Mouse (Mus musculus) spleen, adult 2 months (tissue): ENCODE data around the gene Noxo1. TPM values are rescaled to one million over a fixed set of nuclear protein-coding genes. Genes with fewer than 3 reads are reported as not detected.

Source experiments
- DNase-seq, 2 experiments: peaks; one replicate each; pipeline versions ENCODE4 v3.0.0 to v3.0.0-alpha.2; 2012 to 2021; ENCODE audit warnings: low spot score in 2 of 2, low read depth in 1 of 2
- H3K27ac ChIP-seq: fragments of 200-500 bp; 2 replicates; pipeline ENCODE4 v1.5.1; 2012; ENCODE audit warnings: low read length, inconsistent platforms; ENCODE audit not compliant: insufficient read depth
- H3K27me3 ChIP-seq: fragments of 200-500 bp; 2 replicates; pipeline ENCODE4 v1.6.1; 2012; ENCODE audit warnings: mild to moderate bottlenecking, moderate library complexity, low read length, inconsistent platforms; ENCODE audit not compliant: control insufficient read depth, insufficient read depth
- H3K36me3 ChIP-seq: fragments of 200-500 bp; 2 replicates; pipeline ENCODE4 v1.6.1; 2012; ENCODE audit warnings: mild to moderate bottlenecking, low read length, inconsistent platforms; ENCODE audit not compliant: control insufficient read depth, insufficient read depth
- H3K4me1 ChIP-seq: fragments of 200-500 bp; 2 replicates; pipeline ENCODE4 v1.6.1; 2011; ENCODE audit warnings: inconsistent platforms; ENCODE audit not compliant: control insufficient read depth, insufficient read depth, insufficient read length
- H3K4me3 ChIP-seq: fragments of 200-500 bp; 2 replicates; pipeline ENCODE4 v1.5.1; 2011; ENCODE audit warnings: mild to moderate bottlenecking, inconsistent platforms; ENCODE audit not compliant: insufficient read depth, insufficient read length; ENCODE audit errors: extremely low read depth
- CTCF ChIP-seq: fragments of 200-500 bp; IDR thresholded peaks from 2 replicates; pipeline ENCODE4 v1.5.1; 2011; ENCODE audit warnings: mild to moderate bottlenecking, inconsistent platforms; ENCODE audit not compliant: insufficient read depth, insufficient read length, insufficient replicate concordance; ENCODE audit errors: extremely low read depth
- POLR2A ChIP-seq: fragments of 200-500 bp; IDR thresholded peaks from 2 replicates; pipeline ENCODE4 v1.6.1; 2011; ENCODE audit warnings: low read depth, low read length, inconsistent platforms
- WGBS: fragments of 180-500 bp; shearing (Covaris S2); methylation state at CpG from one replicate; pipeline ENCODE4 v1.1.7; 2018; 5-methylcytosine and 5-hydroxymethylcytosine counted together
- polyA plus RNA-seq: library from polyadenylated mRNA; depleted of rRNA; stranded (reverse); fragments of >200 nt; gene quantifications from 2 replicates; pipeline ENCODE4 v1.2.3, GENCODE M21; 2012

Gene Noxo1
- polyA plus RNA-seq, 1 experiment = 6.8 TPM

GRCm38 (mm10) chr17:24669545-24670245 lies 26.3 kb upstream of the Noxo1 start, which contains the start of gene Zfp598:
Gene Zfp598, plus strand, starts transcription at chr17:24669687.
- DNase-seq = peak; percentile 86 to 94
- WGBS = 1% methylated on average over 76 of the region's 80 CpGs
- peak within 1 kb of the TSS; percentile 76 for H3K4me3 ChIP-seq
- H3K27me3 ChIP-seq = no peaks in the 10 kb centered on the region
- no peaks in the 10 kb centered on the region for H3K36me3 ChIP-seq
- peak within 1 kb of the TSS; percentile 58 for H3K27ac ChIP-seq
- TF ChIP-seq CTCF (no peak), POLR2A (peak; percentile 41; the same call in 1 of the 2 replicates)
- peaks cover 12% of the 10 kb centered on the region; the same call in 1 of the 2 replicates for H3K4me1 ChIP-seq

- 11% methylated on average over 8 of the region's 8 CpGs for WGBS
- peak overlapping the region; percentile 76 for H3K4me3 ChIP-seq
- H3K4me1 ChIP-seq = peaks cover 12% of the 10 kb centered on the region; the same call in 1 of the 2 replicates
- no peak for TF ChIP-seq CTCF
- no peak for TF ChIP-seq POLR2A
- H3K27me3 ChIP-seq = no peaks in the 10 kb centered on the region
- DNase-seq = no peak
- H3K36me3 ChIP-seq = no peaks in the 10 kb centered on the region
- no peak overlapping the region for H3K27ac ChIP-seq
Observed at GRCm38 (mm10) chr17:24670246-24670844, 25.7 kb upstream of the Noxo1 start.

GRCm38 (mm10) chr17:24671346-24671745 lies 24.7 kb upstream of the Noxo1 start:
- Histone ChIP-seq H3K4me3 (no peak overlapping the region), H3K27me3 (no peaks in the 10 kb centered on the region), H3K4me1 (peaks cover 12% of the 10 kb centered on the region; the same call in 1 of the 2 replicates), H3K36me3 (no peaks in the 10 kb centered on the region), H3K27ac (no peak overlapping the region)
- 70% methylated on average over 5 of the region's 5 CpGs for WGBS
- TF ChIP-seq POLR2A (no peak), CTCF (no peak)
- no peak for DNase-seq

- 41% methylated on average over 5 of the region's 5 CpGs for WGBS
- DNase-seq = no peak
- H3K27ac ChIP-seq = no peak overlapping the region
- H3K4me1 ChIP-seq = peaks cover 12% of the 10 kb centered on the region; the same call in 1 of the 2 replicates
- no peak overlapping the region for H3K4me3 ChIP-seq
- no peak for TF ChIP-seq CTCF
- no peak for TF ChIP-seq POLR2A
- no peaks in the 10 kb centered on the region for H3K27me3 ChIP-seq
- H3K36me3 ChIP-seq = peaks cover 3% of the 10 kb centered on the region
Observed at GRCm38 (mm10) chr17:24672141-24672540, 23.9 kb upstream of the Noxo1 start.

- no peak for DNase-seq
- H3K4me1 ChIP-seq = peaks cover 12% of the 10 kb centered on the region; the same call in 1 of the 2 replicates
- no peaks in the 10 kb centered on the region for H3K27me3 ChIP-seq
- no peak overlapping the region for H3K27ac ChIP-seq
- no peak overlapping the region for H3K4me3 ChIP-seq
- WGBS = 52% methylated on average over 7 of the region's 7 CpGs
- TF ChIP-seq CTCF (no peak), POLR2A (no peak)
- H3K36me3 ChIP-seq = peaks cover 16% of the 10 kb centered on the region
Observed at GRCm38 (mm10) chr17:24674277-24674676, 21.8 kb upstream of the Noxo1 start.

- no peak for TF ChIP-seq POLR2A
- TF ChIP-seq CTCF = peak; percentile 67; the same call in 1 of the 2 replicates
- Histone ChIP-seq H3K27ac (no peak overlapping the region), H3K4me1 (peaks cover 5% of the 10 kb centered on the region; the same call in 1 of the 2 replicates), H3K4me3 (no peak overlapping the region), H3K36me3 (peaks cover 33% of the 10 kb centered on the region), H3K27me3 (no peaks in the 10 kb centered on the region)
- DNase-seq = peak; percentile 56 to 66
- WGBS = 70% methylated on average over 2 of the region's 2 CpGs
Observed at GRCm38 (mm10) chr17:24676187-24676586, 19.8 kb upstream of the Noxo1 start.

GRCm38 (mm10) chr17:24676877-24677276 lies 19.2 kb upstream of the Noxo1 start:
- Histone ChIP-seq H3K4me1 (peaks cover 3% of the 10 kb centered on the region; the same call in 1 of the 2 replicates), H3K4me3 (no peak overlapping the region), H3K27me3 (no peaks in the 10 kb centered on the region), H3K27ac (no peak overlapping the region), H3K36me3 (peaks cover 37% of the 10 kb centered on the region)
- TF ChIP-seq CTCF (no peak), POLR2A (no peak)
- DNase-seq = no peak
- 82% methylated on average over 5 of the region's 5 CpGs for WGBS
